Mouse (Mus musculus) cerebellum, postnatal 4 days (tissue): ENCODE data around the gene Mrgpra9.
"Not testable (repeated sequence)": the region's sequence is repeated elsewhere in the genome, so short reads cannot be mapped to it uniquely, and the experiment has no call there.

Source experiments
- DNase-seq, 2 experiments: peaks; one replicate each; pipeline ENCODE4 v3.0.0; 2022; ENCODE audit warnings: low spot score in 2 of 2, mixed read lengths in 1 of 2

Gene Mrgpra9

DNA sequence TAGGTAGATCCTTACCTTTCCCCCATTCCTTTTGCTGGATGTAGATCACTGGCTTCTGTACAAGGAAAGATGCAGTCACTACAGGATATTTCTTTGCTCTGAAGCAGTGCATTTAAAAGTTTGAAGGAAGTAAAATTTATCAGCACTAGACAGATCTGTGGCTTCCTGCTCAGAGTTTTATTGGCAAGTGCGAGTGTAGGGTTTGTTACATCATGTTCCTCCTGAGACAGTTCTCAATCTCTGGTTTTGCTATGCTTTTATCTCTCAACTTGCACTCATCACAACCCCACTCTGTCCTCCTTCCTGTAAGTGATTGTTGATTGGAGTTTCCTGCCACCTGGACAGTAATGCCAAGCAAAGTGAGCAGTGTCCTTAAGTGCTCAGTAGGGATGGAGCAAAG lies at the start of gene Mrgpra9:
Gene Mrgpra9 (minus strand): TSS at position 79 of the 400 bp plus-strand sequence.
- no peak for DNase-seq

DNA sequence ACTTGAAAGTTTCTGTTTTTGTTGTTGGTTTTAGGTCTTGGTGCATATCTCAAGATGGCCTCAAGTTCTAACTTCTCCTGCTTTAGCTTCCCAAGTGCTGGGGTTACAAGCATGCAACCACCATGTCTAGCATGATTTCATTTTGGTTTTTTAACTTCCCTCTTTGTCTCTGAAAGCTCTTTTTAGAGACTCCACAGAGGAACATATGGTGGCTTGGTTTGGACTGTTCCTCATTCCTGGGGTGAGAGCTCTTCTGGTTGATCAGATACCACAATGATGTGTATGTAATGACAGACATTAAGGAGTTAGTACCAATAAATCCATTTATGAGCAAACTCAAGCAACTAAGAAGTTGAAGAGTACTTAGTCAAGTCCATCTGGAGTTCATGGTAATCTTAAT lies 47.0 kb upstream of the Mrgpra9 start:
- DNase-seq: not testable (repeated sequence)

DNA sequence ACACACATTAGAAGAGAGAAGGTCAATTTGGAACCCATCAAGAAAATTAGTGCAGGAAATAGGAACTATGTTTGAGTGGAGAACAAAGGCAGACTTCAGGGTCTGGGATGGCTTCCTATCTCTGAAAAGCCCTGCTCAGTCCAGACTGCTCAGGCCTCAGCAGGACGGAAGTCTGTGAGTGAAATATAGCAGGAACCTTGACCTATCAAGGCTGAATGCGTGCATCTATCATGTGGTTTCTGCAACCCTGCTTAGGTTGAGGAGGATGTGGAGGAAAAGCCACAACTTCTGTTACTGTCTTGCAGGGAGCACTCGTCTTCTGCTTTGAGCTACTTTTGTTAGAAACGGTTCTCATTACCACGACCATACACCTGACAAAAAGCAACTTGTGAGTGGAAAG lies 18.9 kb upstream of the Mrgpra9 start:
- DNase-seq: not testable (repeated sequence)

DNA sequence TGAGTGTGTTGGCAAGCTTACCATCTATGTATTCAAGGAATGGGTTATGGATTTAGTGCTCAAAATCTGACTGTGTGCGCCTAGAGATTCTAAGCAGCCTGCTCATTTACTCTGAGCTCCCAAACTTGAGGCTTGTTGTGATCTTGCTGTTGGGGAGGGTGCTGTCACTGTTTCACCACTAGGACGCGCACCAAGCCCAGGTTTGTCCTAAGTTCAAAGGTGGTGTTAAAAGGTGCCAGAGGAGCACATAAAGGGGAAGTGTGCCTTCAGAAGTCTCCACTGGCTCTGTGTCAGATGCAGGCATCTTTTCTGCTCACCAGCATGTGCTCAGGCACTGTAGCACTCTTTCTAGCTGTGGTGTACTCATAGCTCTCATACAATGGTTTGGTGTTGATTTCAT lies 8.0 kb downstream of the Mrgpra9 start:
- no peak for DNase-seq

DNA sequence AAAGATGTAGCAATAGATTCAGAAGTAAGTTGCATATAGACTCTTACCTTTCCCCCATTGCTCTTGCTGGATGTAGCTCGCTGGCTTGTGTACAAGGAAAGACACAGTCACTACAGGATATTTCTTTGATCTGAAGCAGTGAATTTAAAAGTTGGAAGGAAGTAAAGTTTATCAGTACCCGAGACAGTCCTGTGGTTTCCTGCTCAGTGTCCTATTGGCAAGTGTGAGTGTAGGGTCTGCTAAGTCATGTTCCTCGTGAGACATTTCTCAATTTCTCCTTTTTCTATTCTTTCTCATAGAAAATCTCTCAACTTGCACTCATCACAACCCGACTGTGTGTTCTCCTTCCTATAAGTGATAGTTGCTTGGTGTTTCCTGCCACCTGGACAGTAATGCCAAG lies 47.8 kb downstream of the Mrgpra9 start, which contains the start of gene Mrgpra6:
Gene Mrgpra6 (minus strand): TSS at position 91 of the 400 bp plus-strand sequence.
- no peak for DNase-seq

DNA sequence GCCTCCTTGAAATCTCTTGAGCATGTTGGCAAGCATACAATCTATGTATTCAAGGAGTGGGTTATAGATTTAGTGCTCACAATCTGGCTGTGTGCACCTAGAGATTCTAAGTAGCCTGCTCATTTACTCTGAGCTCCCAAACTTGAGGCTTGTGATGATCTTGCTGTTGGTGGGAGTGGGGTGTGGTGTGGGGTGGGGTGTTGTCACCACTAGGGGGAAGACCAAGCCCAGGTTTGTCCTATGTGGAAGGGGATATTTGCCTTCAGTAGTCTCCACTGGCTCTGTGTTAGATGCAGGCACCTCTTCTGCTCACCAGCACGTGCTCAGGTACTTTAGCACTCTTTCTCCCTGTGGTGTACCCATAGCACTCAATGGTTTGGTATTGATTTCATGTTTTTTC lies 57.4 kb downstream of the Mrgpra9 start:
- DNase-seq: no peak
